Mouse (Mus musculus): ENCODE data around the gene Sufu.

DNA sequence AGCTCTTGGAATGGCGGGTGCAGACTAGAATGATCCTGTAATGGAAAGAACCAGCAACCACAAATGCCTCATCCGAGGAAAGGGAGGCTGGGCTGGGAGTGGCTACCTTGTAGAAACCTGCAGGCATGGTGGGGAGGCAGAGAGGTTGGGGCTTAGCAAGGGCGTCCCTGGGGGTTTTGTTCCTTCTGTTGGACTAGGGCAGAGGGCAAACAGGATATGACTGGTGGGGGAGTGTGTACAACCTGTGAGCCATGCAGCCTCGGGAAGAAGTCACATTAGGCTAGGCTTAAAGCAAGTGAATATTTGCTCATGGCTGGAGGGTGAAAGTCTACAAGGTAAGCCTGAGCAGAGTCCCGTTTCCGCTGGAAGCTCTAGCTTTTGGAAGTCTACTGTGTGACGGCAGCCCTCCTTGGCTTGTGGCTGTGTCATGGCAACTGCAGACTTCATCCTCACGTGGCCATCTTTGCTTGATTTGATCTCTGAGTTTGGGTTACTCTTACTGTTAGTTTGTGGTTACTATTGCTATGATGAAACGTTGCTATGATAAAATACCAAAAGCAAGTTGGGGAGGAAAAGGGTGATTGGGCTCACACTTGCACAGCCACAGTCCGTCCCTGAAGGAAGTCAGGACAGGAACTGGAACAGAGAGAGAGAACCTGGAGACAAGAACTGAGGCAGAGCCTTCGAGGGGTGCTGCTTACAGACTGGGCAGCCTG lies 33.2 kb upstream of the Sufu start:
- TF ChIP-seq BHLHE40 (IDR thresholded peaks at IDR 0.05; ENCODE audit: borderline replicate concordance, low read depth, low read length) (no peak), CTCF (IDR thresholded peaks at IDR 0.05 in 2 of 3, conservative IDR thresholded peaks at IDR 0.05 in 1 of 3; ENCODE audit: control insufficient read depth in 1 of 3, insufficient read depth in 1 of 3, low read depth in 2 of 3, low read length in 3 of 3, poor library complexity in 1 of 3, severe bottlenecking in 1 of 3) (no peak), USF1 (IDR thresholded peaks at IDR 0.05; ENCODE audit: low read depth, low read length) (no peak), TCF12 (IDR thresholded peaks at IDR 0.05; ENCODE audit: low read depth, low read length) (no peak), SIN3A (IDR thresholded peaks at IDR 0.05; ENCODE audit: low read length) (no peak), POLR2A (IDR thresholded peaks at IDR 0.05; ENCODE audit: control insufficient read depth in 1 of 2, insufficient read depth in 1 of 2, low read depth in 1 of 2, low read length in 2 of 2, poor library complexity in 1 of 2) (no peak), ZNF384 (IDR thresholded peaks at IDR 0.05; ENCODE audit: low read depth, low read length) (no peak), CHD1 (IDR thresholded peaks at IDR 0.05; ENCODE audit: low read depth, low read length) (no peak), MYC (IDR thresholded peaks at IDR 0.05; ENCODE audit: low read depth, low read length) (no peak), POLR2AphosphoS5 (IDR thresholded peaks at IDR 0.05; ENCODE audit: borderline replicate concordance, low read depth, low read length) (no peak), TBP (IDR thresholded peaks at IDR 0.05; ENCODE audit: low read depth, low read length) (no peak), CHD2 (IDR thresholded peaks at IDR 0.05; ENCODE audit: low read length) (no peak), E2F4 (IDR thresholded peaks at IDR 0.05; ENCODE audit: borderline replicate concordance, low read depth, low read length) (no peak), MAX (IDR thresholded peaks at IDR 0.05; ENCODE audit: low read length) (no peak)
